Mouse (Mus musculus) mouse trophoblast stem cell (cell line): Measurements from ENCODE around the gene Apom.

Source experiments
- in situ Hi-C, 2 experiments: fragments of 300-500 bp; cut with MseI, MboI; formaldehyde crosslinking; loops; 2 replicates in 1 of 2; 3 replicates in 1 of 2; pipeline ENCODE4 v1.15.1; 2025

The Apom gene

GRCm38 (mm10) chr17:35159638-35160037 lies 27.8 kb upstream of the Apom start:
- in situ Hi-C loops, result no loop called here

GRCm38 (mm10) chr17:35158850-35159593 lies 27.2 kb upstream of the Apom start:
- in situ Hi-C loops, result no loop called here

- in situ Hi-C loops, result no loop called here
Observed at GRCm38 (mm10) chr17:35157661-35158175, 25.9 kb upstream of the Apom start.

GRCm38 (mm10) chr17:35157254-35157653 lies 25.4 kb upstream of the Apom start:
- in situ Hi-C loops, result no loop called here

GRCm38 (mm10) chr17:35156461-35157200 lies 24.8 kb upstream of the Apom start:
- in situ Hi-C loops, result no loop called here

GRCm38 (mm10) chr17:35155451-35155850 lies 23.6 kb upstream of the Apom start:
- in situ Hi-C loops, result no loop called here

GRCm38 (mm10) chr17:35154616-35155015 lies 22.8 kb upstream of the Apom start:
- in situ Hi-C loops, result no loop called here

- in situ Hi-C loops, result no loop called here
Observed at GRCm38 (mm10) chr17:35153931-35154330, 22.1 kb upstream of the Apom start.

GRCm38 (mm10) chr17:35153077-35153476 lies 21.2 kb upstream of the Apom start:
- in situ Hi-C loops, result no loop called here

- in situ Hi-C loops, result no loop called here
Observed at GRCm38 (mm10) chr17:35152121-35152520, 20.3 kb upstream of the Apom start.

GRCm38 (mm10) chr17:35147922-35148639 lies 16.2 kb upstream of the Apom start:
- in situ Hi-C loops, result no loop called here

- in situ Hi-C loops, result no loop called here
Observed at GRCm38 (mm10) chr17:35147348-35147747, 15.5 kb upstream of the Apom start.

- in situ Hi-C loops, result no loop called here
Observed at GRCm38 (mm10) chr17:35146139-35146538, 14.3 kb upstream of the Apom start.

- in situ Hi-C loops, result no loop called here
Observed at GRCm38 (mm10) chr17:35141971-35142370, 10.1 kb upstream of the Apom start.

- in situ Hi-C loops, result no loop called here
Observed at GRCm38 (mm10) chr17:35140490-35140996, 8.7 kb upstream of the Apom start.

GRCm38 (mm10) chr17:35139269-35139668 lies 7.4 kb upstream of the Apom start:
- in situ Hi-C loops, result no loop called here

- in situ Hi-C loops, result no loop called here
Observed at GRCm38 (mm10) chr17:35135591-35136320, 3.9 kb upstream of the Apom start.

- in situ Hi-C loops, result no loop called here
Observed at GRCm38 (mm10) chr17:35134801-35135590, 3.1 kb upstream of the Apom start, which contains the start of gene Bag6. Bag6 (plus strand) TSS chr17:35135178.

- in situ Hi-C loops, result no loop called here
Observed at GRCm38 (mm10) chr17:35133517-35133916, 1.7 kb upstream of the Apom start.

GRCm38 (mm10) chr17:35132174-35132560 lies 317 bp upstream of the Apom start:
- in situ Hi-C loops, result no loop called here
